Mouse (Mus musculus): ENCODE measurements around the gene Exoc6b. TPM values are rescaled to one million over a fixed set of nuclear protein-coding genes. Genes with fewer than 3 reads are reported as not detected.

Exoc6b gene
- polyA plus RNA-seq, 1 experiment from 2014 or later = 24.6 TPM

GRCm38 (mm10) chr6:84661451-84662112 is 407.7 kb downstream of the Exoc6b start:
- H3K4me1 ChIP-seq = peaks cover 12% of the 10 kb centered on the region
- H3K27ac ChIP-seq = no peak overlapping the region
- H3K27me3 ChIP-seq (ENCODE audit: low read depth, poor library complexity, severe bottlenecking) = no peaks in the 10 kb centered on the region
- DNase-seq (ENCODE audit: low spot score) = no peak
- 92% methylated on average over 2 of the region's 2 CpGs for WGBS
- no peaks in the 10 kb centered on the region for H3K9me3 ChIP-seq (replicated peaks)
- H3K4me3 ChIP-seq = no peak overlapping the region
- no peaks in the 10 kb centered on the region for H3K36me3 ChIP-seq

- Histone ChIP-seq H3K9me3 (replicated peaks) (no peaks in the 10 kb centered on the region), H3K4me3 (no peak overlapping the region), H3K27me3 (ENCODE audit: low read depth, poor library complexity, severe bottlenecking) (no peaks in the 10 kb centered on the region), H3K36me3 (no peaks in the 10 kb centered on the region), H3K4me1 (peaks cover 17% of the 10 kb centered on the region), H3K27ac (no peak overlapping the region)
- no peak for DNase-seq (ENCODE audit: low spot score)
- WGBS = 93% methylated on average over 1 of the region's 1 CpGs
These were observed 408.3 kb downstream of the Exoc6b start for GRCm38 (mm10) chr6:84660982-84661381.

- DNase-seq (ENCODE audit: low spot score) = no peak
- Histone ChIP-seq H3K27me3 (ENCODE audit: low read depth, poor library complexity, severe bottlenecking) (no peaks in the 10 kb centered on the region), H3K4me3 (no peak overlapping the region), H3K27ac (no peak overlapping the region), H3K4me1 (peaks cover 19% of the 10 kb centered on the region), H3K9me3 (replicated peaks) (no peaks in the 10 kb centered on the region), H3K36me3 (no peaks in the 10 kb centered on the region)
- WGBS = 38% methylated on average over 1 of the region's 1 CpGs
These were observed 412.2 kb downstream of the Exoc6b start for GRCm38 (mm10) chr6:84657091-84657490.

GRCm38 (mm10) chr6:84656680-84657079 is 412.6 kb downstream of the Exoc6b start:
- H3K27me3 ChIP-seq (ENCODE audit: low read depth, poor library complexity, severe bottlenecking) = no peaks in the 10 kb centered on the region
- no peaks in the 10 kb centered on the region for H3K36me3 ChIP-seq
- no peaks in the 10 kb centered on the region for H3K9me3 ChIP-seq (replicated peaks)
- DNase-seq (ENCODE audit: low spot score) = no peak
- 21% methylated on average over 2 of the region's 2 CpGs for WGBS
- H3K27ac ChIP-seq = no peak overlapping the region
- no peak overlapping the region for H3K4me3 ChIP-seq
- peaks cover 19% of the 10 kb centered on the region for H3K4me1 ChIP-seq

- H3K36me3 ChIP-seq = no peaks in the 10 kb centered on the region
- H3K27ac ChIP-seq = no peak overlapping the region
- WGBS = 93% methylated on average over 3 of the region's 3 CpGs
- H3K27me3 ChIP-seq (ENCODE audit: low read depth, poor library complexity, severe bottlenecking) = no peaks in the 10 kb centered on the region
- H3K9me3 ChIP-seq (replicated peaks) = no peaks in the 10 kb centered on the region
- no peak overlapping the region for H3K4me3 ChIP-seq
- no peak for DNase-seq (ENCODE audit: low spot score)
- H3K4me1 ChIP-seq = peaks cover 19% of the 10 kb centered on the region
These were observed 417.4 kb downstream of the Exoc6b start for GRCm38 (mm10) chr6:84651902-84652301.

GRCm38 (mm10) chr6:84647197-84647596 is 422.1 kb downstream of the Exoc6b start:
- WGBS = 72% methylated on average over 4 of the region's 4 CpGs
- no peak overlapping the region for H3K4me3 ChIP-seq
- peaks cover 8% of the 10 kb centered on the region for H3K4me1 ChIP-seq
- H3K27me3 ChIP-seq (ENCODE audit: low read depth, poor library complexity, severe bottlenecking) = no peaks in the 10 kb centered on the region
- H3K27ac ChIP-seq = no peak overlapping the region
- no peaks in the 10 kb centered on the region for H3K36me3 ChIP-seq
- no peak for DNase-seq (ENCODE audit: low spot score)
- H3K9me3 ChIP-seq (replicated peaks) = no peaks in the 10 kb centered on the region

GRCm38 (mm10) chr6:84646696-84647095 is 422.6 kb downstream of the Exoc6b start:
- no peak for DNase-seq (ENCODE audit: low spot score)
- Histone ChIP-seq H3K9me3 (replicated peaks) (no peaks in the 10 kb centered on the region), H3K27ac (no peak overlapping the region), H3K36me3 (no peaks in the 10 kb centered on the region), H3K4me3 (no peak overlapping the region), H3K4me1 (peaks cover 8% of the 10 kb centered on the region), H3K27me3 (ENCODE audit: low read depth, poor library complexity, severe bottlenecking) (no peaks in the 10 kb centered on the region)
- 67% methylated on average over 2 of the region's 2 CpGs for WGBS

- no peak overlapping the region for H3K4me3 ChIP-seq
- H3K9me3 ChIP-seq (replicated peaks) = no peaks in the 10 kb centered on the region
- 63% methylated on average over 4 of the region's 4 CpGs for WGBS
- DNase-seq (ENCODE audit: low spot score) = no peak
- H3K4me1 ChIP-seq = peaks cover 12% of the 10 kb centered on the region
- H3K27me3 ChIP-seq (ENCODE audit: low read depth, poor library complexity, severe bottlenecking) = no peaks in the 10 kb centered on the region
- H3K27ac ChIP-seq = no peak overlapping the region
- no peaks in the 10 kb centered on the region for H3K36me3 ChIP-seq
These were observed 428.3 kb downstream of the Exoc6b start for GRCm38 (mm10) chr6:84641062-84641431.

GRCm38 (mm10) chr6:84640324-84641061 is 428.8 kb downstream of the Exoc6b start:
- H3K4me1 ChIP-seq = peaks cover 12% of the 10 kb centered on the region
- no peak for DNase-seq (ENCODE audit: low spot score)
- H3K36me3 ChIP-seq = no peaks in the 10 kb centered on the region
- H3K27me3 ChIP-seq (ENCODE audit: low read depth, poor library complexity, severe bottlenecking) = no peaks in the 10 kb centered on the region
- 38% methylated on average over 9 of the region's 9 CpGs for WGBS
- H3K27ac ChIP-seq = 0 out of 2 replicates have a peak overlapping the region, but pooled peaks have one; percentile 28
- H3K9me3 ChIP-seq (replicated peaks) = no peaks in the 10 kb centered on the region
- no peak overlapping the region for H3K4me3 ChIP-seq

- DNase-seq (ENCODE audit: low spot score) = no peak
- Histone ChIP-seq H3K4me3 (no peak overlapping the region), H3K27ac (no peak overlapping the region), H3K9me3 (replicated peaks) (no peaks in the 10 kb centered on the region), H3K4me1 (peaks cover 12% of the 10 kb centered on the region), H3K36me3 (no peaks in the 10 kb centered on the region), H3K27me3 (ENCODE audit: low read depth, poor library complexity, severe bottlenecking) (no peaks in the 10 kb centered on the region)
These were observed 431.1 kb downstream of the Exoc6b start for GRCm38 (mm10) chr6:84638206-84638605.

- 89% methylated on average over 2 of the region's 2 CpGs for WGBS
- Histone ChIP-seq H3K36me3 (no peaks in the 10 kb centered on the region), H3K27ac (no peak overlapping the region), H3K27me3 (ENCODE audit: low read depth, poor library complexity, severe bottlenecking) (no peaks in the 10 kb centered on the region), H3K4me1 (peaks cover 15% of the 10 kb centered on the region), H3K9me3 (replicated peaks) (no peaks in the 10 kb centered on the region), H3K4me3 (no peak overlapping the region)
- no peak for DNase-seq (ENCODE audit: low spot score)
These were observed 437.7 kb downstream of the Exoc6b start for GRCm38 (mm10) chr6:84631588-84631987.

- DNase-seq (ENCODE audit: low spot score) = peak; percentile 24
- H3K27ac ChIP-seq = no peak overlapping the region
- peaks cover 15% of the 10 kb centered on the region for H3K4me1 ChIP-seq
- H3K36me3 ChIP-seq = no peaks in the 10 kb centered on the region
- no peaks in the 10 kb centered on the region for H3K9me3 ChIP-seq (replicated peaks)
- no peak overlapping the region for H3K4me3 ChIP-seq
- no peaks in the 10 kb centered on the region for H3K27me3 ChIP-seq (ENCODE audit: low read depth, poor library complexity, severe bottlenecking)
- WGBS = 6% methylated on average over 1 of the region's 1 CpGs
These were observed 439.0 kb downstream of the Exoc6b start for GRCm38 (mm10) chr6:84630276-84630675.

- DNase-seq (ENCODE audit: low spot score) = peak; percentile 19
- no peaks in the 10 kb centered on the region for H3K27me3 ChIP-seq (ENCODE audit: low read depth, poor library complexity, severe bottlenecking)
- no peak overlapping the region for H3K4me3 ChIP-seq
- peaks cover 15% of the 10 kb centered on the region for H3K4me1 ChIP-seq
- H3K9me3 ChIP-seq (replicated peaks) = no peaks in the 10 kb centered on the region
- no peaks in the 10 kb centered on the region for H3K36me3 ChIP-seq
- H3K27ac ChIP-seq = no peak overlapping the region
- 95% methylated on average over 5 of the region's 5 CpGs for WGBS
These were observed 440.5 kb downstream of the Exoc6b start for GRCm38 (mm10) chr6:84628831-84629230.

Data from limb, embryonic 10.5 days (tissue).